Mouse (Mus musculus): ENCODE results near the gene Kpna7. TPM values are rescaled to one million over a fixed set of nuclear protein-coding genes. Genes with fewer than 3 reads are reported as not detected.

The Kpna7 gene
- total RNA-seq, 1 experiment from 2014 or later, result not detected

DNA sequence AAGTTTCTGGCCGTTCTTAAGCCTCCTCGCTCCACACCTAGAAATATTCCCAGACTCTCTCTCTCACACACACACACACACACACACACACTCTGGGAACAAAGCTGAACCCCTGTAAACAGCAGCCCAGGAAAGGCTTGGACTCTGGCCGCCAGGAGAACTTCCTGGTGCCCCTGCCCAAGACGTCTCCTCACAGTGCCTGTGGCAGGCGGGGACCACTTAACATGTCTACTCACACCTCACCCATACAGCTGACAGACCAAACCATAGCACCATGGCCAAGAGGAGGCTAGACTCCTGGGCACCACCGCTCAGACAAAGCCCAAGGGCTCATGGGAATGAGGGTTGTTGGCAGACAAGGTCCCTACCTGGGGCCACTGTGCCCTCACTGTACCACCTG, 140.5 kb downstream of the Kpna7 start:
- no peak for ATAC-seq (ENCODE audit: extremely low read depth, insufficient number of reproducible peaks, low FRiP score, poor library complexity, severe bottlenecking)

DNA sequence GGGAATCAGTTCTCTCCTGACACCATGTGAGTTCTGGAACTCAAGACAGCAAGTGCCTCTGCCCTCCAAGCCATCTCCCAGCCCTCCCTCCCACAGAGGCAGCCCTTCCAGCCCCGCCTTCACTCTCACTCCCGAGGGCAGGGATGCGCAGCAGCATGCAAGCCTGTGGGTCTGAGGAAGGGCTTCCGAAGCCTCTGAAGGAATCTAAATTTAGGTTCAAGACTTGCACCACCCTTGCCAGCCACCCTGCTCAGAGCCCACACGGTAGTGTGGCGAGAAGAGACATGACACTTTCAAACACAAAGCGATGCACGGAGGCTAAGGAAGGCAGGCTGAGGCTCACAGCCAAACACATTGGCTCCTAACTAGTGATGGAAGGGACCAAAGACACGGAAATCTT, 141.4 kb downstream of the Kpna7 start:
- ATAC-seq (ENCODE audit: extremely low read depth, insufficient number of reproducible peaks, low FRiP score, poor library complexity, severe bottlenecking), result no peak

DNA sequence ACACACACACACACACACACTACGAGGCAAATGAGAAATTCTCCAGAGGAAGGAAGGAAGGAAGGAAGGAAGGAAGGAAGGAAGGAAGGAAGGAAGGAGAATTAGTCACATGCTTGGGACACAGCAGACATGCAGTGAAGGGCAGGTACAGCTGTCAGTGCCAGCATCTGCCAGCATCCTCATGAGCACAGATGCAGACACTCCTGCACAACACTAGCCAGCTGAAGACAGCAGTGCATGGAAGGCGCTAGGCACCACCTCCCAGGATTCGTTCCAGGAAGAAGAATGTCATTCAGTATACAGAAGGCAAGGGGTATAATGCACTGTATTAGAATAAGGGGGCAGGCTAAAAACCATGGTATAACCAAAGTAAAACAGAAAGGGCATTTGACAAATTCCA, 142.9 kb downstream of the Kpna7 start:
- ATAC-seq (ENCODE audit: extremely low read depth, insufficient number of reproducible peaks, low FRiP score, poor library complexity, severe bottlenecking), result no peak

DNA sequence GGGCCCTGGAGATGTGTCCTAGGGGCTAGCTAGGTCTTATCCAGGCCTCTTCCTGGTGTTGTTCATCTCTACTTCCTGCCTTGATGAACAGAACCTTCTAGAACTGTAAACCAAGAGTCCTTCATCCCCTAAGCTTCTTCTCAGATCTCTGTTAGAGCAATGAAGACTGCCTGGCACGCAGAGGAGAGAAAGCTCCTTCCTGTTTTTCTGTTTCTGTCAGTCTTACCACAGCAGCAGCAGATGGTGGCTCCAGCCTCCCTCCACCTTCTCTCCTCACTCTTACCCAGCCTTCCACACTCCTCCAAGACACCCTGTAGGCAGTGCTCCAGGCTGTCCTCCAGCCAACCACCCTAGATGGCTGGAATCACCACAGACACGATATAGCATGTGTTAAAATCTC, 146.5 kb downstream of the Kpna7 start:
- ATAC-seq (ENCODE audit: extremely low read depth, insufficient number of reproducible peaks, low FRiP score, poor library complexity, severe bottlenecking), result no peak

Other genes starting within 250 kb of the Kpna7 start
- gene Smurf1, start 118.2 kb downstream of the Kpna7 start, total RNA-seq (2017), result 14.4 and 19.2 TPM in 2 replicates
- not detected in 2 replicates for gene Gm4871, start 51.3 kb downstream of the Kpna7 start, total RNA-seq (2017)
- not detected in 2 replicates for gene 1700018F24Rik, start 41.0 kb downstream of the Kpna7 start, total RNA-seq (2017)
- 71.2 and 79.7 TPM in 2 replicates for gene Arpc1a, start 200 bp downstream of the Kpna7 start, total RNA-seq (2017)
- gene Arpc1b, start 30.2 kb upstream of the Kpna7 start, total RNA-seq (2017), result 524 and 552 TPM in 2 replicates
- 73.3 and 79.9 TPM in 2 replicates for gene Pdap1, start 56.2 kb upstream of the Kpna7 start, total RNA-seq (2017)
- 170 and 185 TPM in 2 replicates for gene Bud31, start 56.3 kb upstream of the Kpna7 start, total RNA-seq (2017)
- gene Ptcd1, start 83.1 kb upstream of the Kpna7 start, total RNA-seq (2017), result 20.3 and 20.8 TPM in 2 replicates
- gene Cpsf4, start 83.2 kb upstream of the Kpna7 start, total RNA-seq (2017), result 31.9 and 36.5 TPM in 2 replicates
- 71.6 and 81.6 TPM in 2 replicates for gene Atp5j2, start 108.0 kb upstream of the Kpna7 start, total RNA-seq (2017)
- gene Zkscan14, start 117.8 kb upstream of the Kpna7 start, total RNA-seq (2017), result 39.6 and 44.0 TPM in 2 replicates
- 6.6 and 8.5 TPM in 2 replicates for gene Zkscan5, start 120.5 kb upstream of the Kpna7 start, total RNA-seq (2017)
- gene Zfp655, start 147.7 kb upstream of the Kpna7 start, total RNA-seq (2017), result 33.1 and 35.4 TPM in 2 replicates
- gene Zscan25, start 196.5 kb upstream of the Kpna7 start, total RNA-seq (2017), result 9.3 and 10.5 TPM in 2 replicates